Mouse (Mus musculus) erythroid progenitor cell, adult 5-6 weeks (primary cell): ENCODE results near the gene Bmp8b. TPM values are rescaled to one million over a fixed set of nuclear protein-coding genes. Genes with fewer than 3 reads are reported as not detected.
"Not testable (repeated sequence)": the region's sequence is repeated elsewhere in the genome, so short reads cannot be mapped to it uniquely, and the experiment has no call there.

ENCODE experiments used
- ATAC-seq: replicated peaks from 2 replicates; pipeline ENCODE4 v1.8.0; 2016; ENCODE audit warnings: moderate number of reproducible peaks, mild to moderate bottlenecking, moderate TSS enrichment, inconsistent platforms; ENCODE audit not compliant: poor library complexity, low FRiP score, severe bottlenecking
- total RNA-seq, 2 experiments: library from RNA; stranded (forward) in 1 of 2; stranded (reverse) in 1 of 2; fragments of 150-400 nt in 1 of 2; fragments of 186-747, 209-891 nt in 1 of 2; gene quantifications; 2 replicates each; pipeline versions ENCODE4 v1.2.3 to v1.2.4; 2015 to 2017; ENCODE audit warnings: low replicate concordance in 2 of 2

Bmp8b gene
- total RNA-seq, 2 experiments from 2014 or later, result 6.7 TPM; not detected in 1

DNA sequence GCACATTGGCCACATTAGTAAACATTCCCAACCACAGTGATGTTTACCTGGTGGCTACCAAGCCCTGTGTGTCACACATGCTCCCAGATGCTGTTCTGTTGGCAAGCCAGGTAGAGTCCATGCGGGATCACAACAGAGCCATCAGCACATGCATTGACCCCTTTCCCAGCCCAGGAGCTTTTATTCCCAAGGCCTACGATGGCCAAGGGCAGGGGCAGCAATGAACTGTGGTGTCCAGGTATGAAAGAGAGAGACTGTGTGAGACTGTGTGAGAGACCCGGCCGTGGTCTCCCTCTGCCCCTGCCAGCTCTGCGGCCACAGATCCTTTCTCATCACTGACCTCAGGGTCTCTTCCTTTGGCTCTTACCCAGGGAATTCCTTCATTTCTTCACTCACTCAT, 3.1 kb downstream of the Bmp8b start:
- no peak for ATAC-seq

DNA sequence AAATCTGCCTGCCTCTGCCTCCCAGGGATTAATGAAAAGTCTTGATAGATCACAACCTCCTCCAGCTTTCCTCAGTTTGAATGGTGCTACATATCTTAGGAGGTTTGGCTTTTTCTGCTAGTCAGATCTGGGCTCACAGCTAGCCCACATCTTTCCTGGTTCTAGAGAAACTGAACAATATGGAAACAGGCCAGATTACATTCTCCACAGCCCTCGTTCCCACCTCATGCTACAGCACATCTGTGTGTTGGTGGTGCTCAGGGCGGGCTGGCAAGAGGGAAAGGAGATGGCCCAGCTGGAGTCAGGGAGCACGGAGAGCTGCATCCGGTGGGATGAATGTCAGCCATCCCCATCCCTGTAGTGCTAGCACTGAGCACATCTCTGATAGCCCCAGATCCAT, 5.8 kb downstream of the Bmp8b start:
- no peak for ATAC-seq

DNA sequence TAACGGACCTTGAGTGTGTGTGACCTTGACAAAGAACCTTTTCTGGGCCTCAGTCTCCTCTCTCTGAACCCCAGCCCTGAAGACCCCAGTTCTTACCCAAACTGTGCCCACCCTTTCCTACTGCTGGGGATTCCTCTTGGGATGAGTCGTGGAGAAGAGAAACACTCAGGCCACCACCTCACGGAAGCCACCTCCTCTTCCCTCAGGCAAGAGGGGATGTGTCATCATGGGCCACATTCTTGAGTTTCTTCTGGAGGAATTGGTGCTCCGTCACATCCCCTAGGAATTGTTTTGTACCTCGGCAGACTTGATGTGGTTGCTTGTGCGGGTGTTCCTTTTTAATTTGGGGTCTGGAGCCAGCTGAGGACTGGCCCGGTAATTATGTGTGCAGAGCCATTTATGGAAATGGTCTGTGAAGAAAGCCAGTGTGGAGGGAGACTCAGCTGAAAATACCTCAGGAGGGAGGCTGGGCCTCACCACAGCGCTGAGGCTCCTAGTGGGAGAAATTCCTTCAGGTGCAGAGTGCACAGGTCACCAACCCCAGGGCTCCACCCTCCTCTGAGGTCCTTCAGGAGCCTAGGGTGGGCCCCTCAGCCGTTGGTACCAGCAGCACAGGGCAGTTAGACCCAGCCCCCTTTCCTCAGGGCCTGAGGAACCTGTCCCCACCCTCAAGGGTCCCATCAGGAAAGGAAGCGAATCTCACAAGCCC, 6.5 kb downstream of the Bmp8b start:
- not testable (repeated sequence) for ATAC-seq

GRCm38 (mm10) chr4:123112216-123112764, 7.3 kb downstream of the Bmp8b start:
- ATAC-seq, result no peak

- not testable (repeated sequence) for ATAC-seq
Observed at GRCm38 (mm10) chr4:123114651-123115050, 9.7 kb downstream of the Bmp8b start.

GRCm38 (mm10) chr4:123116011-123116410, 11.0 kb downstream of the Bmp8b start, which contains the start of gene Oxct2b:
Gene Oxct2b (plus strand): TSS chr4:123116266.
- ATAC-seq, result no peak

GRCm38 (mm10) chr4:123116640-123117039, 11.7 kb downstream of the Bmp8b start:
- ATAC-seq, result not testable (repeated sequence)

- ATAC-seq, result no peak
Observed at GRCm38 (mm10) chr4:123121286-123121685, 16.3 kb downstream of the Bmp8b start.

DNA sequence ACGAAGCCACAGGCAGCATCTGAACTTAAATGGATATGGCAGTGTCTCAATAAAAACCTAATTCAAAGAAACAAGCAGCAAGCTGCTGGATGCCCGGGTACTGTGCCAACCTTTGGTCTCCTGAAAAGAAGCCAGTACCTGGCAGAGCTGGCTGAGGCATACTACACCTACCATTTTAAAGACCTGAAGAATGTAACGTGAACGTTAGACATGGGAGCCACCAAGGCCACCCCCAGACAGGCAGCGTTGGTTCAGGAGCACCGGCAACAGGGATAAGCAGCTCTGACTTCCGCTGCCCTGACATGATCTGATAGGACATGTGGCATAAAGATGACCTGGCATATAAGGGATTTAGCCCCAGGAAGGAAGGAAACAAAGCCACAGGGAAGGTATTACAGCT, 21.7 kb downstream of the Bmp8b start:
- ATAC-seq, result no peak

DNA sequence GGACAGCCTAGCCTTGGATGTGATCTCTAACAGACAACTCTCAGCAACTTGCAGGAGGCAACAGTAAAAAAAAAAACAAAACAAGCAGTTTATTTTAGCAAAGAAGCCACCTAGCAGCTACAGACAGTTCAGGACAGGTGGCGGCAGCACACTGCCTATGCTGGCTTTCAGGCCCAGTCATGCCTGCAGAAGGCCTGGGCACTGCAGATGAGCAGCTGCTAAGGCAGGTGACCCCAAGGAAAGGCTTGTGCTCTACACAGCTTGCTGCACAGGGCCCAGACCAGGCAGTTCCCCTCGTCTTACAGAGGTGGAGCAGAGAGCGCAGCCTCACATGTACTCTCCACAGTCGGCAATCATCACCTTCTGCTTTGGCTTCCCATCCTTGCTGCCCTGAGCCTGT, 22.1 kb downstream of the Bmp8b start:
- no peak; the same call in 1 of the 2 replicates for ATAC-seq

DNA sequence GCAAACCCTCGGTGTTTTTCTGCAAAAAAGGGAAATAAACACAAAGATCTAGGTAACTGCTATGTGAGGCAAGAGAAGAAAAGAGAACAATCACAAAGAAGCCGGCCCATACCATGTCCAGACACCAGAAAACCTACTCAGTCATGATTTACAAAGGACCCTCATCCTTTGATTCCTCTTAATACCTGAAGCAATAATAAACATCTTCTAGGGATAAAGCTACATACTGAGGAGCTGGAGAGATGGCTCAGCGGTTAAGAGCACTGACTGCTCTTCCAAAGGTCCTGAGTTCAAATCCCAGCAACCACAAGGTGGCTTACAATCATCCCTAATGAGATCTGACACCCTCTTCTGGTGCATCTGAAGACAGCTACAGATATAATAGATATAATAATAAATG, 32.6 kb downstream of the Bmp8b start:
- ATAC-seq, result no peak

DNA sequence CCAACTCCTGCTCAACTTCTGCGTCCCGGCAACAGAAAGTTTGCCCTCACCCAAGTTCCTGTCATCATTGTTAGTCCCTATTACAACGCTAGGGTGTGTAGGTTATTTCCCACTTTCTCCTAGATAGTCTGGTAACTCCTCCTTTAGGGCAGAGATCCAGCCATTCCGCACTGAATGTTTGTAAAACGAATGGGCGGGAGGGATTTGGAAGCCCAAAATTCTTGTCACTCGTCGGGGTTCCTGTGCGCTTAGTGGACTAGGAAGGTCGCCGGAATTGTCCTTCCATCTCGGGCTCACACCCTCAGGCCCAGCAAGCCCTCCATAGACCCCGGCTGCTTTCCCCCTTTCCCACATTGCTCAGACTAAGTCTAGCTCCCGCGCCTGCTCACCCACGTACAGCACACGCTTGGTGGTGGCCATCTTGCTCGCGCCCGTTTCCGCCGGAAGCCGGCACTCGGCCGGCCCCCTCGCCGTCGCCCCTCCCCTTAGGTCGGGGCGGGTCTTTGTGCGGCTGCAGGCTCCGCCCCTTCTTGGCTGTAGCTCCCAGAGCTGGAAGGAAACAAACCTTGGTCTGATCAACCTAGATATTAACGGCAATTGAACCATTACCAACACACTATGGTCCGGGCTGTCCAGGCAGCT, 34.7 kb downstream of the Bmp8b start, which contains the start of gene Ppie:
Gene Ppie (minus strand): TSS at position 439 of the 642 bp plus-strand sequence.
- peak; percentile 100 for ATAC-seq

DNA sequence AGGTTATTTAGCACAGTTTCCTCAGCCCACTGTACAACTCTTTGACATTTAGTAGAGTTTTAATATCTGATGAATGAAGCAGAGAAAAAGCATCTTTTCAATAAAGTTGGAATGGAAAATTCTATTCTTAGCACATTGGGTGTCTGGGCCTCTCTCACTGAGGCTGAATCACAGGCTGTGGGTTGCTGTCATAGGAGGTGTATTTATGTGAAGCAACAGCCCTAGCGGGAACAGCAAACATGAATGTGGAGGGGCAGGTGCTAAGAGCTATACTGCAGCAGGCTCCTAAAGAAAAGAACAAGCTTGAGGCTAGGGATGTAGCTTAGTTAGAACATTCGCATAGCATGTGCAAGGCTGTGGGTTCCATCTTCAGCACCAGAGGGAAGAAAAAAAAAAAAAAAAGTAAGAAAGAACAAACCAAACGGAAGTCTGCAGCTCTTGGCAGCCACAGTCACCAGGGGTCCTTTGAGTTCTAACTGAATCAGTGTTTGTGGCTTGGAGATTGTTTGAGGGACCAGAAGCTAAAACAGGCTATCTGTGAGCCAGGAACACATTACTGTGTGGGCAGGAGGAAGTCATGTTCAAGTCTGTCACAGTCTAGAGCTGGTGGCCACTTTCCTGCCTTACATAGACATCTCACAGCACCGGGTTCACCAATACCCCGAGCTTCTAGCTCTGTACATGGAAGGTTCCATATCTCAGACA, 42.6 kb downstream of the Bmp8b start:
- no peak for ATAC-seq

DNA sequence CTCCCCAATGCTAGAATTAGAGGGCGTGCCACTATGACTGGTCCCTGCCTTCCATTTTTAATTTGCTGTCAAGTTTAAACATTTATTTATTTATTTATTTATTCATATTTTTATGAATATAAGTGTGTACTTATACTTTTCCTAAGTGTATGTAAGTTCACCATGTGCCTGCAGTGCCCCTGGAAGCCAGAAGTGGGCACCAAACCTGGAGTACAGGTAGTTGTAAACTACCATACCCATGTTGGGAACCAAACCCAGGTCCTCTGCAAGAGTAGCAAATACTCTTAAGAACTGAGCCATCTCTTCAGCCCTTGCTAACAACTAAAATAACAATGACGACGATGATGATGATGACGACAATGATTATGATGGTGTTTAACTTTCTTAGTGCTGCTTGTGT, 47.0 kb downstream of the Bmp8b start:
- no peak for ATAC-seq

DNA sequence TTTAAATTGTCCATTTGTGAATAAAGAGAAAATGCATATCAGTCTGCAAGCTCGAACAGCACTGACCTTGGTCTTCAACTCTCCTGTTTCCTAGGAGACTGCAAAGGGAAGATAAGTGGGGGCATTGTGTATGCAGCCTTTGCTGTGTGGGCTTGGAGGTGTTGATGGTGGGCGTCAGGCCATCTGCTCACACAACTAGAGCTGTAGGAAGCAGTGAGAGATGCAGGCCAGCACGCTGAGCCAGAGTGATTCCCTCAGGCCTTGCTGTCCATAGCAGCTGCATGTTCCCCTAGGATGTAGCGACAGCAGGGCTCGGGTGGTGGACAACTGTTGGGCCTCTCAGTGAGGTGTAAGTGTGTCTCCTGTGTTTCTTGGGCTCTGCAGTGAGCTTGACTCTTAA, 48.0 kb downstream of the Bmp8b start:
- ATAC-seq, result no peak

- ATAC-seq, result no peak
Observed at GRCm38 (mm10) chr4:123155004-123155403, 50.0 kb downstream of the Bmp8b start.

- ATAC-seq, result no peak
Observed at GRCm38 (mm10) chr4:123155427-123155826, 50.5 kb downstream of the Bmp8b start.

DNA sequence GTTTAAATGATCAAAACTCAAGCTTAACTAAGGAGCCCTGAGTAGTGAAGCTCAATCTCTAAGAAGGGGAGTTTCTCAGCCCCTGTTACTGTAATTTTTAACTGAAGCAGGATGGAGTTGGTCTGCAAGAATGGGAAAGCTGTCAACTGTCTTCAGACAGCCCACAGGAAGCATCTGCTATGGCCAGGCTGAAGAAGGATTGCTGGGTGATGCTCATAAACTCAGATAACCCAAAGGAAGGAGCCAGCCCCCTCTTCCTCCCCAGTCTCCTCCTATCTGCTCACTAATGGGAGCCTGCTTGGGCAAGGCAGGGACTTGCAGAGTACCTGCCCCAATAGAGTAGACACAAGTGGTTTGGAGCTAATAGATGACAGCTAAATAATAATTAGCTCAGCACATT, 50.9 kb downstream of the Bmp8b start:
- ATAC-seq, result no peak

GRCm38 (mm10) chr4:123160571-123160970, 55.6 kb downstream of the Bmp8b start:
- ATAC-seq, result no peak

GRCm38 (mm10) chr4:123161251-123161650, 56.3 kb downstream of the Bmp8b start:
- ATAC-seq, result not testable (repeated sequence)
